ENCODE assay signal across 8 mouse cellular contexts in the genomic region with DNA sequence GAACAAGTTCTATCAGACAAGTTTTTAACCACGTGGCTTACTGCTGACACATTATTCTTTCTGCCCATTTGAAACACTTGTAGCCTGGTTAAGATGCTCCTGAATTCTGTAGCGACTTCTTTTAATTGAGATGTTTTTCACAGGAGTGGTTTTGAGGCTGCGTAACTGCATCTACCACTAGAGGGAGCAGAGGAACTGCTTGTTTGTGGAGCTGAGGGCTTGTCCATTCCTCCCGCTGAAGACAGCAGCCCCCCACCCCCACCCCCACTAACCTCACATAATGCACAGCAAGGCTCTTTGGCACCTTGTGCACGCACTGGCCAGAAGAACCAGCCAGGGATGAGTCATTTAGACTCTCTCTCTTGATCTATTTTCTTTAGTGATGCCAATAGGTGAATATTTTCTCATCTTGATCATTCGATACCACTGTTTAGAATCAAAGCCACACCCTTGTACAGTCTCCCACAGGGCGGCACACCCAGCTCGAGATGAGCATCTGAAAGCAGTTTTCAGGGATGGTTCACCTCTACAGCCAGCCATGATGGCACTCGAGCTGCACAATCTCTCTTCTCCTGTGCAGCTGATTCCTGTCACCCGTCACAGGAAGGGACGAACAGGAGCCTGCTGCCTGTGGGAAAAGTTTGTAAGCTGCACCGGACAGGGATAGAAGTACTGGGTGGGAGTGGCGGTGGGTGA.
DNase-seq lines count a peak whose midpoint lies in the region; ATAC-seq and TF ChIP-seq lines count a peak whose summit lies in the region.

No protein-coding gene starts in this region.

- 0 out of 2 replicates have a peak, but pooled peaks have one; percentile 51 for ATAC-seq in forebrain, embryonic 13.5 days
- ATAC-seq in forebrain, embryonic 12.5 days (ENCODE audit: low FRiP score) = no peak
- no peak for ATAC-seq in stomach, postnatal 0 days (ENCODE audit: low FRiP score, low TSS enrichment)

- no peak for TF ChIP-seq EP300 in stomach, postnatal 0 days (optimal IDR thresholded peaks at IDR 0.05)

- intact Hi-C loops in left cerebral cortex, postnatal 10 days (cut with DNase I) = loop anchor here (2.0 kb wide), 1 partner anchor 177 kb away; no protein-coding TSS in a partner anchor

- 77% methylated on average over 13 of the region's 13 CpGs for WGBS in forebrain, embryonic 13.5 days
- WGBS in forebrain, embryonic 12.5 days = 81% methylated on average over 13 of the region's 13 CpGs
- WGBS in embryonic facial prominence, embryonic 10.5 days = 78% methylated on average over 13 of the region's 13 CpGs
- 59% methylated on average over 13 of the region's 13 CpGs for WGBS in stomach, postnatal 0 days

- H3K27me3 ChIP-seq in forebrain, embryonic 13.5 days = no peaks in the 10 kb centered on the region
- no peaks in the 10 kb centered on the region for H3K27me3 ChIP-seq in forebrain, embryonic 12.5 days
- no peaks in the 10 kb centered on the region for H3K27me3 ChIP-seq in embryonic facial prominence, embryonic 10.5 days (replicated peaks; ENCODE audit: low read depth, poor library complexity, severe bottlenecking)
- no peaks in the 10 kb centered on the region for H3K27me3 ChIP-seq in stomach, postnatal 0 days (ENCODE audit: control insufficient read depth, insufficient read depth, low read length)

- no peak overlapping the region for H3K9ac ChIP-seq in forebrain, embryonic 13.5 days
- H3K9ac ChIP-seq in forebrain, embryonic 12.5 days = no peak overlapping the region
- no peak overlapping the region for H3K9ac ChIP-seq in stomach, postnatal 0 days (ENCODE audit: low read length)

- peak; percentile 39 to 40 for DNase-seq in left cerebral cortex, postnatal 10 days (ENCODE audit: extremely low spot score in 1 of 2, low spot score in 2 of 2)
- DNase-seq in left cerebral cortex, adult 8-10 months (ENCODE audit: low spot score in 2 of 2) = no peak
- peak; percentile 88 for DNase-seq in ZHBTc4 (ENCODE audit: low read depth, low spot score)
- peak; percentile 31 for DNase-seq in embryonic facial prominence, embryonic 10.5 days (ENCODE audit: low spot score)
- DNase-seq in stomach, postnatal 0 days (ENCODE audit: low spot score) = peak; percentile 21
- no peak for DNase-seq in gastrocnemius, adult 8-10 months (ENCODE audit: low spot score in 2 of 2)

- peaks cover 90% of the 10 kb centered on the region for H3K36me3 ChIP-seq in forebrain, embryonic 13.5 days (ENCODE audit: poor library complexity, severe bottlenecking)
- H3K36me3 ChIP-seq in forebrain, embryonic 12.5 days (replicated peaks) = peaks cover 90% of the 10 kb centered on the region
- peaks cover 99% of the 10 kb centered on the region for H3K36me3 ChIP-seq in embryonic facial prominence, embryonic 10.5 days (replicated peaks)
- peaks cover 19% of the 10 kb centered on the region for H3K36me3 ChIP-seq in stomach, postnatal 0 days (ENCODE audit: control insufficient read depth, insufficient read depth, low read length)

- no peak overlapping the region for H3K27ac ChIP-seq in forebrain, embryonic 13.5 days
- no peak overlapping the region for H3K27ac ChIP-seq in forebrain, embryonic 12.5 days
- no peak overlapping the region for H3K27ac ChIP-seq in embryonic facial prominence, embryonic 10.5 days (replicated peaks)
- H3K27ac ChIP-seq in stomach, postnatal 0 days (replicated peaks) = no peak overlapping the region

- peak; percentile 79 for TF ChIP-seq CTCF in stomach, postnatal 0 days (IDR thresholded peaks at IDR 0.05; ENCODE audit: low read depth)

- H3K4me1 ChIP-seq in forebrain, embryonic 13.5 days = no peaks in the 10 kb centered on the region
- H3K4me1 ChIP-seq in forebrain, embryonic 12.5 days = no peaks in the 10 kb centered on the region
- no peaks in the 10 kb centered on the region for H3K4me1 ChIP-seq in embryonic facial prominence, embryonic 10.5 days
- no peaks in the 10 kb centered on the region for H3K4me1 ChIP-seq in stomach, postnatal 0 days (replicated peaks; ENCODE audit: control insufficient read depth, insufficient read depth)

- H3K4me2 ChIP-seq in forebrain, embryonic 13.5 days = no peak overlapping the region
- H3K4me2 ChIP-seq in forebrain, embryonic 12.5 days = no peak overlapping the region
- no peak overlapping the region for H3K4me2 ChIP-seq in stomach, postnatal 0 days (replicated peaks; ENCODE audit: low read depth)

- H3K9me3 ChIP-seq in forebrain, embryonic 13.5 days (replicated peaks) = no peaks in the 10 kb centered on the region
- no peaks in the 10 kb centered on the region for H3K9me3 ChIP-seq in forebrain, embryonic 12.5 days
- no peaks in the 10 kb centered on the region for H3K9me3 ChIP-seq in embryonic facial prominence, embryonic 10.5 days
- no peaks in the 10 kb centered on the region for H3K9me3 ChIP-seq in stomach, postnatal 0 days (ENCODE audit: control insufficient read depth, low read length)

- H3K4me3 ChIP-seq in forebrain, embryonic 13.5 days = no peak overlapping the region
- H3K4me3 ChIP-seq in forebrain, embryonic 12.5 days (replicated peaks) = no peak overlapping the region
- H3K4me3 ChIP-seq in embryonic facial prominence, embryonic 10.5 days = no peak overlapping the region
- H3K4me3 ChIP-seq in stomach, postnatal 0 days (ENCODE audit: low read depth, low read length) = no peak overlapping the region

Comparison
In these comparisons a context has a peak if more than half of its experiments do, and no peak if none do; other contexts are left out.
1. DNase-seq: peak in left cerebral cortex, postnatal 10 days (2 of 2), ZHBTc4 (single experiment), embryonic facial prominence, embryonic 10.5 days (single experiment) and stomach, postnatal 0 days (single experiment); none in left cerebral cortex, adult 8-10 months (0 of 2) and gastrocnemius, adult 8-10 months (0 of 2).